22 mouse cellular contexts compared by ENCODE assay signal in genomic region chr1:87729850-87730249, GRCm38 (mm10). TPM values are rescaled to one million over a fixed set of nuclear protein-coding genes. Genes with fewer than 3 reads are reported as not detected.
DNase-seq lines count a peak whose midpoint lies in the region; ATAC-seq lines count a peak whose summit lies in the region.
"Had no signal": no experiment of that assay in that cellular context is flagged by ENCODE, and none has a peak within 500 bp of the region (broad histone marks: within the 10 kb centered on the region; RNA-seq: fewer than 3 reads in every experiment).

No protein-coding gene starts in this region.

- H3K27me3 ChIP-seq in forebrain, embryonic 16.5 days (replicated peaks; ENCODE audit: control insufficient read depth, insufficient read depth, low read length): no peaks in the 10 kb centered on the region
- H3K27me3 ChIP-seq in forebrain, embryonic 12.5 days: no peaks in the 10 kb centered on the region

- 52% methylated on average over 6 of the region's 6 CpGs for WGBS in forebrain, embryonic 16.5 days
- WGBS in forebrain, embryonic 12.5 days: 77% methylated on average over 6 of the region's 6 CpGs

- peak; percentile 54 for ATAC-seq in forebrain, embryonic 16.5 days
- no peak for ATAC-seq in forebrain, embryonic 12.5 days (ENCODE audit: low FRiP score)
- ATAC-seq: CD4-positive, CD25-positive, alpha-beta regulatory T cell, adult 4 months; hindbrain, postnatal 0 days; inflammation-experienced regulatory T-cells, adult 6 months; intestine, embryonic 16.5 days had no signal

- H3K9me3 ChIP-seq in forebrain, embryonic 16.5 days (ENCODE audit: control insufficient read depth, low read length): no peaks in the 10 kb centered on the region
- no peaks in the 10 kb centered on the region for H3K9me3 ChIP-seq in forebrain, embryonic 12.5 days
- H3K9me3 ChIP-seq: heart, embryonic 13.5 days had no signal

- peaks cover 6% of the 10 kb centered on the region for H3K4me1 ChIP-seq in forebrain, embryonic 16.5 days (replicated peaks; ENCODE audit: control insufficient read depth, insufficient read depth, low read length)
- H3K4me1 ChIP-seq in forebrain, embryonic 12.5 days: no peaks in the 10 kb centered on the region
- H3K4me1 ChIP-seq: heart, embryonic 13.5 days had no signal

- H3K36me3 ChIP-seq in forebrain, embryonic 16.5 days (ENCODE audit: control insufficient read depth, insufficient read depth): no peaks in the 10 kb centered on the region
- H3K36me3 ChIP-seq in forebrain, embryonic 12.5 days (replicated peaks): no peaks in the 10 kb centered on the region
- H3K36me3 ChIP-seq: heart, embryonic 13.5 days had no signal

- peak; percentile 54 for DNase-seq in Muller cell, postnatal 12 days (ENCODE audit: inconsistent ontology term)
- peak; percentile 17 for DNase-seq in R1 (ENCODE audit: low read depth, low spot score)
- no peak for DNase-seq in thymus, postnatal 10 days (ENCODE audit: low spot score in 2 of 2)
- no peak for DNase-seq in cerebellum, postnatal 25 days
- DNase-seq: adrenal gland, adult 2 months; adrenal gland, postnatal 14 days; cerebellum, adult 11-12 months; cerebellum, adult 8-10 months; cerebellum, postnatal 10 days; gastrocnemius, postnatal 25 days; heart, adult 18-20 months; heart, postnatal 14 days; heart, postnatal 4 days; kidney, adult 18-20 months had no signal

- no peak overlapping the region for H3K27ac ChIP-seq in forebrain, embryonic 16.5 days (ENCODE audit: low read length)
- no peak overlapping the region for H3K27ac ChIP-seq in forebrain, embryonic 12.5 days
- H3K27ac ChIP-seq: heart, embryonic 13.5 days; hindbrain, embryonic 14.5 days; hindbrain, postnatal 0 days had no signal

- H3K4me2 ChIP-seq in forebrain, embryonic 16.5 days (ENCODE audit: low read length): no peak overlapping the region
- no peak overlapping the region for H3K4me2 ChIP-seq in forebrain, embryonic 12.5 days
- H3K4me2 ChIP-seq: heart, embryonic 13.5 days; hindbrain, embryonic 14.5 days had no signal

- H3K9ac ChIP-seq in forebrain, embryonic 16.5 days (replicated peaks; ENCODE audit: low read depth, low read length): no peak overlapping the region
- H3K9ac ChIP-seq in forebrain, embryonic 12.5 days: no peak overlapping the region
- H3K9ac ChIP-seq: heart, embryonic 13.5 days; hindbrain, embryonic 14.5 days had no signal

- no peak overlapping the region for H3K4me3 ChIP-seq in forebrain, embryonic 16.5 days (replicated peaks; ENCODE audit: low read length)
- no peak overlapping the region for H3K4me3 ChIP-seq in forebrain, embryonic 12.5 days (replicated peaks)
- H3K4me3 ChIP-seq: heart, embryonic 13.5 days had no signal

RNA-seq across cellular contexts. Expression of gene Atg16l1, which starts 25.8 kb away (rescaled TPM):
- 74.5 and 76.3 TPM in 2 replicates for polyA plus RNA-seq in forebrain, embryonic 16.5 days (2015; fragmentation: Nextera tagmentation; extraction: Ambion mirVana)
- 46.6 and 51.4 TPM in 2 replicates for polyA plus RNA-seq in forebrain, embryonic 12.5 days (2016; fragmentation: Nextera tagmentation; extraction: Ambion mirVana)

Comparison
In these comparisons a context has a peak if more than half of its experiments do, and no peak if none do; other contexts are left out.
1. DNase-seq: peak in Muller cell, postnatal 12 days (single experiment) and R1 (single experiment); none in thymus, postnatal 10 days (0 of 2) and cerebellum, postnatal 25 days (0 of 2).